Mouse (Mus musculus) gastrocnemius, adult 2 months (tissue): ENCODE measurements at regions not wholly inside any gene's neighbourhood (a gene's known extent, or its start where the extent isn't known, plus 50 kb on each side); places are given as distances from the start of the nearest gene placed in this dataset.

Experiments used
- DNase-seq: peaks from one replicate; pipeline ENCODE4 v3.0.0; 2022
- H3K27ac ChIP-seq: fragments of 200-600 bp; 2 replicates; pipeline ENCODE4 v1.8.1; 2022; ENCODE audit warnings: mild to moderate bottlenecking
- H3K4me3 ChIP-seq: fragments of 200-600 bp; 2 replicates; pipeline ENCODE4 v1.8.1; 2022; ENCODE audit warnings: mild to moderate bottlenecking, moderate library complexity
- CTCF ChIP-seq: fragments of 200-600 bp; IDR thresholded peaks from 2 replicates; pipeline ENCODE4 v1.8.1; 2022; ENCODE audit warnings: antibody characterized with exemption, mild to moderate bottlenecking, moderate library complexity
- intact Hi-C: fragments of 180-260 bp; cut with DNase I; formaldehyde crosslinking; loops from one replicate; pipeline ENCODE4 v1.15.1; 2025

DNA sequence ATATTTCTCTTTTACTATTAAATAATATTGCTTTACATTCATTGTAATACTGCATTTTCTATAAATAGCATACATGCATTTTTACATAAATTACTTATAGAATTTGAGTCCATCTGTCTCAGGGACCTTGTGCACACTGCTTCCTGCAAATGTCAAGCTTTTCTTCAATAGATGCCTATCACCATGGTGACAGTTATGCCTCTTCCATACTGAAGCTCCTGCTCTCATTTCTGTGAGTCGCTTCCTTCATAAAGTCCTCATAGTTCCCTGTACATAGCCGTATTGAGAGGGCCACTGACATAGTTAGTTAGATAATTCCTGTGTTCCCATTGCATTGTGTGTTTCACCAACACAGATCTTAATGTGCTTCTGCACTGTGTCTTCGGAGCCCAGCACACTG, 244.7 kb downstream of the Fam49a start:
- TF ChIP-seq CTCF = no peak
- no peak overlapping the region for H3K27ac ChIP-seq
- DNase-seq = no peak
- intact Hi-C loops = no loop called here
- no peak overlapping the region for H3K4me3 ChIP-seq

DNA sequence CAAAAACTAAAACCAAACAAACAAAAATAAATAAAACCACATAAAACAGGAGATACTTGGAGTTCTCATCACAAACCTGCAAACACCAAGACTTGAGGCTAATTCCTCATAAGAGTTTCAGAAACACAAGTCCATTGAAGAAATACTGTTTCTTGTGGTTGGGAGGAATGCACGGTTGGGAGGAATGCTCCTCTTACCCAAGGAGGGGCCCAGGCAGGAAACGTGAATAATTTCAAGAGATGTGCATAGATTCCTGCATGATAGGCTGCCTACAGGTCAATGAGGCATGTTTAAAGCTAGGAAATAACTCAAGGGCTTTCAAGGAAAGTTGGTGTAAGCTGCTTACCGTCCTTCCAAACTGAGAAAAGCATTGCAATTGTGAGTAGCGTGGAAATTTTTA, 243.7 kb downstream of the Fam49a start:
- no peak overlapping the region for H3K27ac ChIP-seq
- no peak for TF ChIP-seq CTCF
- H3K4me3 ChIP-seq = no peak overlapping the region
- intact Hi-C loops = no loop called here
- no peak for DNase-seq

DNA sequence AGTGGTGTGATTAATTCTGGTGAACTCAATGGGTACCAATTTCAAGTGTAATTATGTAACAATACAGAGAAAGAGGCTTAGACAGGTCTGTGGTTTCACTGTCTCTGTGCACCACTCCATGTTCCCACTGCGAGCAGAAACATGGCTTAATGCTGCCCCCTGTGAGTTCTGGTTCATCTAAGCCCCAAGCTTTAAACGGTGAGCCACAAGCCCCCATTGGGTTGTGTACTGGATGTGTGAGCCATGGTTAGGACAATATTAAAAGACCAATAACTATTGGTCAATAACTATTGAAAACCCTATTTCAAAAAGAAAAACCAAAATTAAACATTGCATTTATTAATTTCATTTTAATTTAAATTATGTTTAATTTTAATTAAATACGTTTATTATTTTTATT, 238.0 kb downstream of the Fam49a start:
- no peak for DNase-seq
- Histone ChIP-seq H3K4me3 (no peak overlapping the region), H3K27ac (no peak overlapping the region)
- intact Hi-C loops = no loop called here
- no peak for TF ChIP-seq CTCF

DNA sequence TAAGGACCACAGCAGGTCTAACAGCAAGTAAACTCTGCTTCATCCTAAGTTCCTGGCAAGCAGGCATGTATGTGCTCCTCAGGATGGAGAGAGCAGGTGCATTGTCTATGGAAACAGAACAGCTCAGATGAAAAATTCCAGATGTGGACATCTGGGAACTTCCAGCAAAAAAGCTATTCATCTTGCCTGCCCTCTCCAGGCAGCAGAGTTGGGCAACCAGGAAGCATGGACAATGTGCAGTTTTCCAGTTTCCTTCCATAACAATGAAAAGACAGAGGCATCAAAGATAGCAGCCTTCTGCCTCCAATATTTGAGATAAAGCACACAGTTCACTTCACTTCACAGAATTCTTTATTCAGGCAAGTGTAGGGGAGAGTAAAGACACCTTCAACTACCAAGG, 236.7 kb downstream of the Fam49a start:
- Histone ChIP-seq H3K4me3 (no peak overlapping the region), H3K27ac (no peak overlapping the region)
- no peak for TF ChIP-seq CTCF
- DNase-seq = no peak
- intact Hi-C loops = no loop called here

DNA sequence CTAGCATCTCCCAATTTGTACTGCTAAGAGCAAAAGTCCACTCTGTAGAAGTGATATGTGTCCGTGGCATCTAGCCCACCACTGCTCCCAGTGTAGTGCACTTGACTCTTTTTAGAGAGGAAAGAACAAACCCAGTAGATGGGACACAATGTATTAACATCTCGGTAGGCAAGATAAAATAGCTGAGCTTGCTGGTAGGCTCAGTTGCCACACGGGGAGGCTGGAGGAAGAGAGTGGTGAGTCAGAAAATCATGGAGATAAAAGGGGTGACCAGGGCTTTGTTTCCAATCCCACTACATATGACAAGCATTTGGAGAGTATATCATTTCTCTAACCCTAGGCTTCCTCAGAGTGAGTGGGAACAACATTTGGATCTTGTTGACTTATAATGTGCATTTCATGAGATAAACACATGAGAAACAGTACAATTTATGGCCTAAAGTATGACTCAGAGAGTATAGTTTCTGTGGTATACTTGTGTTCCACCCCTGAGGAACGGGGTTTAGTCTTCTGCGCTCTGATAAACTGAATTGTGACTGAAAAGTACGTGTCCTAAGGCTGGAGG, 235.4 kb downstream of the Fam49a start:
- H3K4me3 ChIP-seq = no peak overlapping the region
- H3K27ac ChIP-seq = no peak overlapping the region
- intact Hi-C loops = no loop called here
- no peak for TF ChIP-seq CTCF
- no peak for DNase-seq

DNA sequence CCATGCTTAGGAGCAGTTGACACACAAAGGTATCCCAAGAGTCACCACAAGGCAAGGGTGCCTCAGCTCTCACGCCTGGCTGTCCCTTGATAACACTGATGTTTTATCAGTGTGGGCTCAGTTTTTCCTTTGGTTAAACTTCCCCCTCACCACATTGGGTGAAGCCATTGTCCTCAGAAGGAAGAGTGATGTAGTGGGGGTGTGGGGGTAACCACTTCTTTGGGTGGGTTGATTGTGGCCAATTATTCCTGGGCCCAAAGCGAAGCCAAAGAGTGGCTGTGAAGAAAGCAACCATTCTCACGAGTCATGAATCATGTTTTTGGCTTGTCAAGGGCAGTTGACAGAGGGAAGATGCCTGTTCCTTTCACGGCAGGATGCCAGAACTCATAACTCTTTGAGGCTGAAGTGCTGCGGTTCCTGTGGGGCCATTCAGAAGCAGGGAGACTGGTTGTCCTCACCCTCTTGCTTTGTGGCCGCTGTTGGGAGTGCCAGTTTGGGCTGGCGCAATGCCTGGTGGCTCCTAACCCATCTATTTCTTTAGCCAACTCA, 234.7 kb downstream of the Fam49a start:
- peak; percentile 24 for DNase-seq
- no peak overlapping the region for H3K4me3 ChIP-seq
- TF ChIP-seq CTCF = no peak

DNA sequence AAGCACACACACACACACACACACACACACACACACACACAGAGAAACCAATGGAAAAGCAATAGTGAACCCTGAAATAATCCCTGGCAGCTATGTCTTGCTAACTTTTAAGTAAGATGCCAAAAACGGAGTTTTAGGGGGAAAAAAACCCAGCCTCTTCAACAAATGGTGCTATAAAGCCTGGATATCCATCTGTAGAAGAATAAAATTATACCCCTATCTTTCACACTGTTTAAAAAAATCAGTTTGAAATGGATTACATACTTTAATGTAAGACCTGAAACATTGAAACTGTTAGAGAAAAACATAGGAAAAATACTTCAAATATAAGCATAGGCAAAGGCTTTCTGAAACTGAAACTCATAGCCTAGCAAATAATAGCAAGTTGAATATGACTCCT, 228.2 kb downstream of the Fam49a start:
- intact Hi-C loops = no loop called here
- no peak overlapping the region for H3K27ac ChIP-seq
- no peak overlapping the region for H3K4me3 ChIP-seq
- TF ChIP-seq CTCF = no peak
- no peak for DNase-seq

More for the DNA sequence above, 234.7 kb downstream of the Fam49a start:
- no peak overlapping the region for H3K27ac ChIP-seq
- intact Hi-C loops = no loop called here

DNA sequence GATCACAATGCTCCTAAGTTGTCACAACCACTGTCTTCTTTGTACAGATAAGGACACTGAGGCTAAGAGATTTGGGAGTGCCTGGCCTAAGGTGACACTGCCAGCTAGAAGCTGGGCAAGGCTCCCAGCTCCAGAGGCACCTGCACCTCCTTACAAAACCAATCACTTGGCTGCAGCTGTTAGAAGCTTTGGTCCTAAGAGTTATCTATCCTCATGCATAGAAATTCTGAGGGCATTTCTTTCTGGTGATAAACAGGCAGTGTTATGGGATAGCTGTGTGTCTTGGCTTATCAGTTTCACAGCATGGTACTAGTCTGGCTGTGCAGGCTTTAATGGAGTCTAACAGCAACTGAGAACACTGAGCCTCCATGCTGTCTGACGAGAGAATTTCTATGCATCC, 226.2 kb downstream of the Fam49a start:
- intact Hi-C loops = no loop called here
- no peak for DNase-seq
- no peak overlapping the region for H3K27ac ChIP-seq
- no peak for TF ChIP-seq CTCF
- no peak overlapping the region for H3K4me3 ChIP-seq

DNA sequence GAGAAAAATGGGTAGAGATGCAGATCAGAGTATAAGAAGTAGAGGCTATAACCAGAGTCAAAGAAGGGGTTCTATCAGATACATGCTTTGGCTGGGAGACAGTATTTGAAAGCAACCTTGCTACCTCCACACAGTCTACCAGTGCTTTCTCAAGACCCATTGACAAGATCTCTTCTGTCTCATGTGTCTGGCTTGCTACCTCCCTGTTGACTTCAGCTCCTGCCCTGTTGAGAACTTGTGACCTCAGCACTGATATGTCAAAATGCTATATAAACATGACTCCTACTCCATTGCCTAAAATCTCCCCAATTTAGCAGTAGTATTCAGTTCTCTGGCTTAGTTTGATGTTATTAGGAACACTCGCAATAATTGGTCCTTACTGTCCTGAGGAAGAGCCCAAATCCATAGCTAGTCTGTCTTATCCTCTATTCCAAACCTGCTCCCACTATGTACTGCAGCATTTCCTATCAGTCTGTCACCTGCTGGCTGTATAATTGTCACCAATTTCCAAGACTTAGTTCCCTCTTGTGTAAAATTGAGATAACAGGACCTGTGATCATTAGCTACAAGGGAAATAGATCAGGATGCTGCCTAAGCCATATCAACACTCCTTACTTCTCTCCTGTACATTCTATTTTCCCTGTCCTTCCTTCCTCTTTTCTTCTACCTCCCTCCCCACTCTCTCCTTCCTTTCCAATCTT, 224.9 kb downstream of the Fam49a start:
- Histone ChIP-seq H3K27ac (no peak overlapping the region), H3K4me3 (no peak overlapping the region)
- DNase-seq = no peak
- TF ChIP-seq CTCF = no peak
- intact Hi-C loops = no loop called here

DNA sequence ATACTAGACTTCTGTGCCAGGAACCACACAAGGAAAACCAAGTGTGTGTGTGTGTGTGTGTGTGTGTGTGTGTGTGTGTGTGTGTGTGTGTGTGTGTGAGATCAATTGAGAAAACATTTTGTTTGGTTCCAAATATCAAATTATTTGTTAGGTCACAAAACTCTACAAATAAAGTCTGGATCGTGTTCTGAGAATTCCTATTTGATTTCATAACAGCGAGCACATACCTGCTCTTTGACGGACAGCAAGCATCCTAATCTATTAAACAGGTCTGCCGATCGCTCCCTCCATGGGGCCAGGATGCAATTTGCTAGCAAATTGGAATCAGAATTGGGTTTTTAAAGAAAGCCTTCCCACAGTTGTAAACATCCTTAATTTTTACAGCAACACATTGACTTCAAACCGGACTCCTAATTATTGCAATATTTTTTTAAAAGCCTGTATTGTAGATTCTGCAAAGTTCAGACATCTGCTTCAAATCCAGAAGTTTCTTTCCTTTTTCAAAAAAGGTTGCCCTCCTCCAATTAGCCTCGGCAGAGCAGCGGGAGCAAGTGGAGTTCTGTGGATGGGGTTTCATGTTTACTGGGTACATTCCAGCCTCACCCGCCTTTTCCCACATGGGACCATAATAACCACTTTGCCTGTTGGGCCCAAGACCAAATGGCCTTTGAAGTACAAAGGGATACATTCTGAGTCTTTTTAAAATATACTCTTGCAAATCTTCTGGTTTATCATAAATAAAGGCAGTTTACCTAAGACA, 223.2 kb downstream of the Fam49a start:
- no peak for TF ChIP-seq CTCF
- no peak for DNase-seq
- intact Hi-C loops = no loop called here
- Histone ChIP-seq H3K27ac (no peak overlapping the region), H3K4me3 (no peak overlapping the region)

DNA sequence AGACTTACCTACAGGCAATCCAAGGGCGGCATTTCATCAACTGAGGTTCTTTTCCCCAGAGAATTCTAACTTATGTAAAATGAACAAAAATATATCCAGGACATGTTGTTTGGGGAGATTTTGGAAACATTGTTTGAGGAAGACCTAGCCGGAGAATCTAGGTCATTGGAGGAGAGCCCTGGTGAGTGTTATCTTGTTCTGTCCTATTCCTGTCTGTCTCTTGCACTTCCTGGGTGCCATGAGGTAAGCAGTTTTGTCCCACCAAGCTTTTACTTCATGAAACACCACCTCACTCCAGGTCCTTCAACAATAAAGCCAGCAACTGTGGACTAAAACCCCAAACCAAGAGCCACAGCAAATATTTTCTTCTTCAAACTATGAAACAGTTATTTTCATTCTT, 218.5 kb downstream of the Fam49a start:
- no peak for DNase-seq
- H3K4me3 ChIP-seq = no peak overlapping the region
- no peak overlapping the region for H3K27ac ChIP-seq
- intact Hi-C loops = no loop called here
- TF ChIP-seq CTCF = no peak

DNA sequence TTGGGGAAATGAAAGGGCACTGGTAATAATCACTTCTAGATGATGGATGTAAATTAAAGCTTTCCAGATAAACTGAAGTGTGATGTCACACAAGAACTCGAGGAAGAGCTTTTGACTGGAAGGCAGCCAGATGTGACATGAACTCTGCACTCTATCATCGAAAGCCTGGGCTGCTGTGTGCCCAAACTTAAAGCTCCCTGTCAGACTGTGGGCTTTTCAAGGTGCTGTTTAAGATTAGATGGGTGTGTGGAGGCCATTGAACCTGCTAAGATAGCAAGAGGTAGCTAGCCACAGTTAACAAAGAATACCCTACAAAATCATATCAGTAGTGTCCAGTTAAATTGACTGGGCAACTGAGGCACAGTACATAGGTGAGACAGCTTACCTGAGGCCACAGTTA, 190.1 kb downstream of the Fam49a start:
- Histone ChIP-seq H3K27ac (no peak overlapping the region), H3K4me3 (no peak overlapping the region)
- TF ChIP-seq CTCF = no peak
- intact Hi-C loops = no loop called here
- DNase-seq = no peak

DNA sequence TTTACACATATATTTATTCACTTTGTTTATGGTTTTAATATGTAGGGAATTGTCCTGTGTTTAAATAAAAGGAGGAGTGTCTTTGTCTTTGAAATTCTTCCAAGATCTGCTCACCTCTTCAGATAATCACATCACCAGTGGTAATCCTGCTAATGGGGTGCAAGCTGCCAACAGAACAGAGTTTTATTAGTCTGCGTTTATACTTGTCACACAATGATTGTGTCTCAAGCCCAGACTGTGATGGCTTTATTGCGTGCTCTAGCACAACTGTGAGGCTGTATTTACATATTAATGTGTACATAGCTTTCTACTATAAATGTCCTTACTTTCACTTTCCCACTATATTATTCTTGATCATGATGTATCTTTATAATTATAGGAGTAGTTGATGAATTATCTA, 184.8 kb downstream of the Fam49a start:
- no peak for TF ChIP-seq CTCF
- no peak for DNase-seq
- no peak overlapping the region for H3K4me3 ChIP-seq
- intact Hi-C loops = no loop called here
- no peak overlapping the region for H3K27ac ChIP-seq
